Mouse (Mus musculus): ENCODE results near the gene Rassf8.

Gene Rassf8

DNA sequence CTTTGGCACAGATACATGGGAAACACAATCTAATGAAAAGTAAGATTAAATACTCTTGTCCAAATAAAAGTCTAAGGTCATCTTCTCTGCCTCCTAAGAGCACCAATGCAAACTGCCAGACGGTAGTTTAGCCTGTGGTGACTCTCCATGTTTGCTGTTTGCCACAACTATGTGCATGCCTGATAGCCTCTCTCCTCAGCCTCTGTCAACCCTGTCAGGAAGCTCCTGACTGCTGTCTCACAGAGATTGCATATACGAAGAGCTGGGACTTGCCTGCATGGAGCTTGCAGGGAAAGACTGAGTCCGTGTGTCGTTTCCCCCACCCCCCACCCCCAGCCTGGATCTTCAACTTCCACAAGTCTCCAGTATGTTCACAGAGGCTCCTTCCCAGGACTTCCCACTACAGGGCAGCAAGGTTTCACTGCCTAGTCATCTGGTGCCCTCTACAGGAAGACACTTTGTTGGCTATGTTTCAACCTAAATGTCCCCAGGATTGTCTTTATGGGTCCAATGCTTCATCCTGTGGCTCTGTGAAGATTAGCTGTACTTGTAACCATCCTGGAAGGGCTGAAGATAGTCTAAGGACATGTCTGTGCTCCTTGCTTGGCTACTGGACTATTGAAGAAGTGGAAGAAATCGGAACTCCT lies 77.2 kb downstream of the Rassf8 start:
- no peak for DNase-seq

DNA sequence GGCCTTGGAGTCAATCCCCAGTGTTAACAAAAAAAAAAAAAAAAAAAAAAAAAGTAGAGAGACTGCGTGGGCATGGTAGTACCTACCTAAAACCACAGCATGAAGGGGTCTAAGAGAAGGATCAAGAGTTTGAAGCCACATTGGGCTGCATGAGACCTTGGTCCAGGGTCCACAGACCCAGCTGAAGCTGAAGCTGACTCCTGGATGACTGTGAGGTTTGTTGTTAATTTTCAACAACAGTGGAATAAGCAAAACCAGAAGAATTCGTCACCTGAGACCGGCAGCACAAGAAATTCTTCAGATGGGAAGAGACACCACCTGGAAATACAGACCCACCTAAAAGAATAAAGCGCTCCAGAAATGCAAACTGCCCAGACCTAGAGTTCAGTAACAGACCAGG lies 79.8 kb downstream of the Rassf8 start:
- DNase-seq, result no peak

DNA sequence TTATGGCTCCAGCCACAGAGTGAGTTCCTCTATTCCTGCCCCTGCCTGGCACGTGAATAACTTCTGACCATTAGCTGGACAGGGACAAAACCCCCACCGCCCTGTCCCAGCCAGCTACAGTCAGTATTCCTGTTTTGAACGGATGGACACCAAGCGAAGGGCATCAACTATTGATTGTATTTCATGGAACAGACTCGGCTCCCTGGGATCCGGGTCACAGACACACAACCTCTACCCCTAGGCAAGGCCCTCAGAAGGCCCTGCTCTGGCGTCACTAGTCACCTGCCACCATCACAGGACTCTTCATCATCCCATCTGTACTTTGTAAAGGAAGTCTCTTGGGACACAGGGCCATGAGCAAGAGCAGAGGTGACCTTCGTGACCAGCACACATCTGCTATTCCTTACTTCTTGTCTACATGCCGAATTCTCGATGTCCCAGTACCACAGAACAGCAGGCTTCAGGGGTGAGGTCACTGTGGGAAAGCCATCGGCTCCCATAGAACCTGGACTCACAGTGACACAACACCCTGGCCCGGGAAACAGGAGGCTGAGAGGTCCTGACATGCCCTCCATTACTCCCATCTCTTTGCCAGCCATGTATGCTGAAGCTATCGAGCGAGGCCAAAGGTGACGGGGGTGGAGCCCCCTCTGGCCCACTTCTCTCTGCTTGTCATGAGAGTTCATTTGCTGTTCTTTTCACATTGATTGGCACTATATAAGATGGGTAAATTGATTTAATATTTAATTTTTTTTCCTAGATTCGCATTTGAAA lies 82.7 kb downstream of the Rassf8 start:
- DNase-seq, result no peak

DNA sequence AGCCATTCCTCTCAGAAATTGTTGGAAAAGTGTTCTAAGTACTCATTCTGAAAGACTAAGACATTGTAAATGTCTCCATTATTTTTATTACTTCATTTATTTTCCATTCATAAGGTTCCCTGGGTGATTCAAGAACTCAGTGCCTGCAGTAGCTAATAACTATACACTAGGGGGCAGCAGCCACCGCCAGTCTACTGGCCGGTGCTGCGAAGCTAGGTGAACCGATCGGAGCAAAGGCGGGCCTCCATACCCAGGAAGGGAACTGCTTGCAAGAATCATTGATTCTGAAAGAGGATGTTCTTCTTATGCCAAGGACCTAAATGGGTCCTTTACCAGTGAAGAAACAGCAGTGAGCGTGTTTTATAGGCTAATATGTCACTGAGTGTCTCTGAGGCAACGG lies 83.6 kb downstream of the Rassf8 start:
- DNase-seq, result peak; percentile 75

DNA sequence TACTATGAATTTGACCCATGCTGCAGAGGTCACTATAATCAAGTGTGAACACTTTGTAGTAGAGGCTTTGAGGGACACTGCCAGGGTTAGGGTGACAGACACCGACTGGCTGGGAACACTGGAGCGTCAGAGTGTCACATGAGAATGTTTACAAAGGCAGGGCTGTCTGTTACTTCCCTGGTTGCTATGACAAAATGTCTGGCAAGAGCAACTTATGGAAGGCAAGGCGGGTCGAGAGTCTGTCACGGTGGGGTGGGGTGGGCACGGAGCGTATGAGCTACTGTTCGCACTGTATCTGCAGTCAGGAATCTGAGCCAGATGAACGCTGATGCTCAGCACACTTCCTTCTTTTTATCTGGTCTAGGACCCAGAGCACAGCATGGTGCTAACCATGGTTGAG lies 84.1 kb downstream of the Rassf8 start:
- DNase-seq, result no peak

DNA sequence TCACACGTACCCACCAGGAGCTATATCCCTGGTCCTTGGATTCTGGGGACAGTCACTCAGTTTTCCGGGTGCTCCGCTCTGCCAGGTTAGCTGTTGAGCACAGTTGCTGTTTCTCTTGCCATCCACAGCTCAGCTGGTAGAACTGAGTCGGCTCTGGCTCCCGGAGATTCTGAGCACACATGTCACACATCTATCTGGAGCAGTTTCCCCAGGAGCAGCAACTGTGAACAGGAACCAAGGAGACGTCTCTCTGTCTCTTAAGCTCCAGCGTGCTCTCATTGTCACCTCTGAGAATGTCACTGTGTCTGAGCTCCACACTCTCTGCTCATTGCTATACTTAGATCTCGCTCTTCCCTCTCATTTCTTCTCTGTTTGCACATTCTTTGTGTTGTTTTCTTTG lies 86.4 kb downstream of the Rassf8 start:
- DNase-seq, result no peak

DNA sequence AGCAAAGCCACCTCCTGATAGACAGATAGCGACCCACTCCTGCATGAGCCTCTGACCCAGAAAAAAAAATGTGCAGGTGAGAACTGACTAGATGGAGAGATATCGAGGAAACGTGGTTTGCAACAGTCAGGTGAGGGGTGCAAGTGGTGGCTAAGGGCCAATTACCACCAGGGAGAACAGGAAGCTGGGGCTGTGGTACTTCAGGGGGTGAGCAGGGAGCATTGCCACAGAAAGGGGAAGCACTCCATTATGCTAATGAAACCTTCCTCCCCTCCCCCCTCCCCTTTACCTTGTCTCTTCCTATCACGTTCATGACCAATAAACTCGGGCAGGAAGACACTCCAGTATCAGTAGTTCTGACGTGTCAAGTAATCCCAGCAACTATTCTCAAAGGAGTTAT lies 88.8 kb downstream of the Rassf8 start:
- DNase-seq, result no peak

DNA sequence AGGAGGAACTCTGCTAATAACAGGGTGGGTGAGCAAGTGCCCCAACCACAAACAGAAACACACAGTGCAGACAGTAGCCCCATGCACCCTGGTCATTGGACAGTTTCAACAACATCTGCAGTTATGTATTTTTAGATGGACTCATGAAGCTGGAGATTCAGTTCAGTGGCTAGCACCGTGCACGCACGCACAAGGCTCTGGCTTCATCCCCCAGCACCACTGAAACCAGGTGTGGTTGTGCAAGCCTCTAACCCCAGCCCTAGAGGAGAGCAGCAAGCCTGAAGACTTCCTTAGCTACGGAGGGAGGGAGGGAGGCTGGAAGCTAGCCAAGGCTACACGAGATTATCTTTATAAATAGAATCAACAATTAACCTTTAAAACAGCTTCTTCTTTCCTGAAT lies 99.1 kb downstream of the Rassf8 start:
- no peak for DNase-seq

DNA sequence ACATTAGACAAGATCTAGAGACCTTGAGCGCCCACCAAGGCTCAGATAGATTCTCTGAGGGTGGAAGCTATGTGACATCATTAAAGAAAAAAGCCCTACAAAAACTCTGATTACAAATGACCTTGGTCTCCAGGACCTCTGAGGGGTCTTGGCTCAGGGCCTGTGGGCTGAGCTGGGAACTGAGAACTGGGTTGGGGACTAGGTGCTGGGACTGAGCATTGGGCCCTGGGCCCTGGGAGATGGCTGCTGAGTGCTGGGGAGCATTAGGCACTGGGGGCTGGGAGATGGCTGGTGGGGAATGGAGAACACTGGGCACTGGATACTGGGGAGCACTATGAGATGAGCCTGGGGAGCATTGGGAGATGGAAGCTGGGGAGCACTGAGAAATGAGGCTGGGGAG lies 99.5 kb downstream of the Rassf8 start:
- DNase-seq, result no peak

DNA sequence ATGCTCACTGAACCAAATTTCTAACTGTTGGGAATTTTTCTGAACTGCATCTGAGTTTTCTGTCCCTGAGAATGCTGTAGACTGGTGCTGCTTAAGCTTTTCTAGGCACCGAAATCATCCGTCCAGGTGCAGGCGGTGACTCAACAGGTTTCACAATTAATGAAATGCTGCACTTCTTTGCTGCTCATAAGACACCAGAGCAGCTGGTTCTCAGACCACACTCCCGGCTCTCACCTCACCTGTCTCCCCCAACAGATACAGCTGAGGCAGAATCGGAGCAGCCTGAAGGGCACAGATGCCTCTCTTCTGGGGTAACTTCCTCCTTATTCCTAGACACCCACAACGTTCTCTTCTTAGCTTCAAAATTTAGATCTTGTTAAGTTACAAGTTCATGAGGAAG lies 100.4 kb downstream of the Rassf8 start:
- no peak for DNase-seq

DNA sequence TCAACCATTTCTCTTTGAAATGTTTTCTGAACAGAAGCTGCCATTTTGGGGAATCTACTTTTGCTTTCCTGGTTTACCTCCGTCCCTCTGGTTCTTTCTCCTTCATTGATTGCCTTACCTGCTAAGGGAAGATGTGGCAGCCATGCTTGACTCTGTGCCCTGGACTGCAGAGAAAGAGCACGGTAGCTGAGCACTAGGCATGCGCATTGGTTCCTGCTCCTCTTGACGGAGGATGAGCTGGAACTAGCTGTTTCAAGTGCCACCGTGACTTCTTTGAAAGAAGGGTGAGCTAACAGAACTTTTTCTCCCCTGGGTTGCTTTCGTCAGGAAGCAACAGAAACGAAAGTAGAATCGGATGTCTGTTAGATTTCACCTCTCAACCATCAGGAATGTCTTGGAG lies 101.1 kb downstream of the Rassf8 start:
- DNase-seq, result no peak

DNA sequence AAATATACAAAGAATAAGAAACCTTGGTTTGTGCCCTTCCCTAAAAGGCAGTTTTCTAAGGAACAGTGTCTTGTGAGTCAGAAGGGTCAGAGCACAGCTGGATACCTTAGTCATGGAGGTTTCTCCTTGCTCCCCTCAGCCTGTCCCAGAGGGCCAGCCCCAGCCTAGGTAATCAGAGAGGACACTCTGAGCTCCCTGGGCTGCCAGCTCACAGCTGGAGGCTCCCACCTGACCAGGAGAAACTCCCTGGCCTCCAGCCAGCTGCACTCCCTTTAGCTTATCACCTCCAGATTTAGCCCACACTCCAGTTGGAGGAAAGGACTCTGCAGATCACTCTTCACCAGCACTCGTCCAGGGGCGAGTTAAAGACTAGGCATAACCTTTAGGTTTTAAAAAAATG lies 104.2 kb downstream of the Rassf8 start:
- DNase-seq, result peak; percentile 51

DNA sequence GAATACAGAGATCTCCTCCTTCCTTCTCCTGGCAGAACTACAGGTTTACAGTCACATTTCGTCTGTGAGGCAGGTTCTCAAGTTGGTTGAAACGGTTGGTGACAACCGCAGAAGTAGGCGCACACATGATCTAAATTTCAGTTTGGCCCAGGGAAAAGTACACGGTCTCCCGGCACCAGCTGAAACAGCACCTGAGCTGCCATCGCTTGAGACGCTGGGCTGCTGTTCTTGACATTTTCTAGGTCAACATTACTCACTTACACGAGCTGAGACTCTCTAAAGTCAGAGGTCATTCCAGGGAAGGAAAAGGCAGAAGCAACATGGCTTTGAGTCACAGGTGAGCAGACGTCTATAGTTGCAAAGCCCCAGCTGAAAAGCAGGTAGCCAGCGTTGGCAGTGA lies 105.4 kb downstream of the Rassf8 start:
- no peak for DNase-seq

DNA sequence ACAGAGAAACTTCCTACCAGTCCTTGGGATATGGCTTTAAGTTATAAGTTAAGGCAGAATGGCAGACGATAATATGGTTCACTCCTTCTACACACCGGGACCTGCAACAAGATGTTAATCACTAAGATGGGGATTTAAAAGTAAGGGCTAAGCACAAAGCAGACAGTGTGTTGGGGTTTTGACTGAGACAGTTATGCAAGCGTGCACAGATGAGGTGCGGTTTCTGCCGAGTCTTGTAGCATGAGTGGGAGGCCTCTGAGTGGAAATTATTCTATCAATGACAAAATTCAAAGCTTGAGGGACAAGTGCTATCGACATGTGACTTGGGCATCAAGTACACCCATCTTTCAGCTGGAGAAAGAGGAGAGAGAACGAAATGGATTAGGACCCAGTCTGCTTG lies 106.2 kb downstream of the Rassf8 start:
- DNase-seq, result no peak

DNA sequence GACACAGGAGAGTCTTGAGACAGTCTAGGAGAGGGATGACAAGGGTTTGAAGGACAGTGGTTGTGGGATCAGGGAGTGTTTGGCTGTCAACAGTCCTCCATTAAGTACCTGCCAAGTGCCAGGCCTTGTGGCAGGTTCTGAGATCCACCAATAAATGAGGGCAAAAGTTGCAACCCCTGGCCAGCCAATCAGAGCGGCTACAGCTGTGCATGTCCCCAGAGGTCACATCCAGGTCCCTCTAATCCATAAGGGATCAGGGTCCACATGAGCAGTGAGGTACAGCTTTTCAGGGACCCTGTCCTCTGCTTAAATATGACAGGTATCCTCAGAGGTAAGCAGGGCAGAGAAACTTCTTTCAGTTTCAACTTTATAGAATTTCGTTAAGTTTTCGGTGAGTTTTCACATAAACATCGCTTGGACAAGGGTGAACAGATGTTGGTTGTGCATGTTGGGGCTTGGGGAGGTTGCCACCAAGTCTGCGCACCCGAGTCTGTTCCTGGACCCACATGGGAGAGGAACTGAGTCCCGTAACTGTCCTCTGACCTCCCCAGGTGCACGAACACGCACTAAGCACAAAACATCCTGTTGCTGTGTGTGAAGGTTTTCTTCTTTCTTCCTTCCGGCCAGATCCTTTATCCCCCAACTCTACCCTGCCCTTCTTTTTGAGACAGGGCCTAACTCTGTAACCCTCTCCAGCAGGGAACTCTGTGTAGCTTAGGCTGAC lies 107.0 kb downstream of the Rassf8 start:
- DNase-seq, result no peak

DNA sequence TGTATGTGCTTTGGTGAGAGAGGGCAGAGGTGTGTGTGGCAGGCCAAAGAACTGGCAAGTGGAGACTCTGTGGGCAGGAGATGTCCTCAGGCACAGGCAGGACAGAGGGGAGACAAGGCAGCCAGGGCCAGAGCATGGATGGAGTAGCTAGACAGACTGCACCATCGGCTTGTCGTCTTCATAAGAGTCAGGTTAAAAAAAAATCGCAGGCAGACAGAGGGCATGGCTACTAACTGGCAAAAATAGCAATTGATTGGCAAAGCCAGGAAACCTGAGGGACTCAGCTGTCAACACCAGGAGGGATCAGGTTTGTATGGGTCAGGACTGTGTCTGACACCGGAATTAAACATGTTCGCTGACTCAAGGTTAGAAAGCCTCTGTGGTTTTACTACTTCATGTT lies 108.2 kb downstream of the Rassf8 start:
- no peak for DNase-seq

DNA sequence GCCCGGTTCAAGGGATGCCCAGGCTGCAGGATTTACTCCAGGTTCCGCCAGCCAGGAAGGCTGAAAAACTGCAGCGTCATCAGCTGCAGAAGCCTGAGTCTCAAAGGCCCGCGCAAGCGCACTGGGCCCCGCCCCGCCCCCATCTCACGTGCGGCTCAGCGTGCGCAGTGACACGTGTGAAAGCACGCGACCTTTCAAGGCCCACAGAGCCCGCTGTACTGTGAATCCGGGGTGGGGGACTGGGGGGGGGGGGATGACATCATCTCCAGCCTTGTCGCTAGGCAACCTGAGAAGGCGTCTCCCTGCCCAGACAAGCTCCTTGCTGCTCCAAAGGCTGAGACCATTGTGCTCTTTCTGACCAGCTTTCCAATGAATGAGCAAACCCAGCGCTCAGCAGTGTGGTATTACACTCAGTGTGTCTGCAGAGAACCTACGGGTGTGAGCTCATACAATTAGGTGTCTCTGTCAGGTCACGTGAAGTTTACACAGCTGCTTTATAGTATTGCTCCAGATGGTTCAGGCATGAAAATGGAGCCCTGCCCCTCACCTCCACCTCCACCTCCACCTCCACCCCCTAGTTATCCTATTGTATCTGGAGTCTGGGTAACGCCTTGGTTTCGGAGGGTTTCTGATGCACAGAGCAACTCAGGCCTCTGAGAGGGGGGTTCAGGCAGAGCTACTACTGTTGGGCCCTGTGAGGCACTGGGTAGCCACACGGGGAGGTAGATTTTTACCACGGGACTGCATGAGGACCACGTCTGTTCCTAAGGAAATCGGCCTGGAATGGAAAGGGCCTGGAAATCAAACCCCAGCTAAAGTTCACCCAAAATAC lies 109.4 kb downstream of the Rassf8 start:
- peak; percentile 99 for DNase-seq

DNA sequence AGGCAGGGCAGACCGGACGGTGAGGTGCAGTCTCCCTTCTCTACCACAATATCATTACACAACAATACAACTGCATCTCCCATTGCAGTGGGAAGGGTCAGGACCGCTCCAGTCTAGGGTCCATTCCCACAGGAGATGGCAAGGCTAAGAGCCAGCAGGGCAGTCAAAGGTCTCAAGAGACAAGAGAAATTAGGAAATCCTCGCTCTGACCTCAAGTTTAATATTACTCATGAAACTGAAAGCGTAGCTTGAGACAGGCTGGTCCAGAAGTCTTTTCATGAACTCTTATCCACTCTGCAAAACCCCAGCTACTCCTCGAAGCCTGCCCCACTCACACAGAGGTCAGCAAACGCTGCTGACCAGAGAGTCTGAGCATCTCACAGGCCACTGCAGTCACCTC lies 110.9 kb downstream of the Rassf8 start:
- DNase-seq, result no peak

DNA sequence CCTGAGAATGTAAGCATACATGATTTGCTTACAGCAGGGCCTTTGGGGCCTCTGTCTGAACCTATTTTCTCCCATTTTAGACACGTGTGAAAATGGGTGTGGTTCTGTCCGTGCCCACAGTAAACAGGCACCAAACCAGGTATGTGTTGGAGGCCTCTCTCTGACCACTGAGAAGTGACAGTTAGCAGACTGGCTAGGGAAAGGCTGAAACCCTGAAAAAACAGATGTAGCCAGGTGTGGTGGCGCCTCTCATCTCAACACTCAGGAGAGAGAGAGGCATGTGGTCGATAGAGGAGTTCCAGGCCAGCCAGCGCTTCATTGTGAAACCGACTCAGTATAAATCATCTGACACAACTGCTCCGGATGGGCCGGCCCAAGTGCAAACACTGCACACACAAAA lies 111.9 kb downstream of the Rassf8 start:
- DNase-seq, result no peak

DNA sequence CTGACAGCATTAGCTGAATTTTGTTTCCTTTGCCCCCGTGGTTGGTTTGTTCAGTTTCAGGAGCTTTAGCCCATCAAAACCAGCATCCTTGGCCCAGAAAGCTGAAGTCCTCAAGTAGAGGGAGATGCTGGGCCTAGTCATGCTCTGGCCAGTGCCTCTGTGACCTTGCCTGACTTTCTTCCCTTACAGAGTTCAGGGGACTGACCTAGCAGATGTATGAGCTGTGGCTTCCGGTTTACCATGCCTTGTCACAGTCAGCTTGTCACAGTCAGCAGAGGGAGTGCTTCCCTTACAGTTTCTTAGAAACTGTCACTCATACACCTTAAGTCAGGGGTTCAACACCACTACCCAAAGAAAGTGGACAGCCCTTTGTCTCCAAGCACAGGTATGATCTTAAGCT lies 113.8 kb downstream of the Rassf8 start:
- no peak for DNase-seq

DNA sequence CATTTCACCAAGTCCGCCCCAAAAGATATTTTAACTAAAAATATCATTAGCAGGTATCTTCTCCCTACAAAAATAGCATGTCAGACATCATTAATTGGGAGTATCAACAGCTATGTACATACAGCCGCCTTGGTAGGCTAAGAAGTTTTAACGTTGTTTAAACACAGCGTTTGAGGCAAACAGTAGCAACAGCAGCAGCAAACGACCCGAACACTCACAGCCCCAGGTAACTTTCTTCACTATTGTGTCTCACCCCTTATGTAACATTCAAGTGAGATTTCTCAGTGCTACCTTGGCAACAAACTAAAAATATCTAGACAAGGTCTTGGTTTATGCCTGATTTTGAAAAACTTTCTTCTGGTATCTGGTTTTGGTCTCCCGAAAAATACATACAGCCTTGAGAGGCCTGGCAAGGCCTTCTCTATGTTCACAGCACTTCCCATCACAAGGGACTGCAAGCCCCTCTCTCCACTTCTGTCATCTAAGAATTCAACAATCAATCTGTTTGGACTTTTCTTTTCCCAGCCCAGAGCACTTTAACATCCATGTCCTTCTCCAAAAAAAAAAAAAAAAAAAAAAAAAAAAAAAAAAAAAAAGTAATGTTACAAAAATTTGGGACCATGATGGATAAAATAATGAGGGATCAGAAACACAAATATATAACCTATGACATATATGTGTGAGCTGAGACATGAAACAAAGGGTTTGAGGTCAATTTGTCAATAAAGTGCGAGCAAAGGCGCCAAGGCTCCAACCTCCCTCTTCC lies 115.1 kb downstream of the Rassf8 start:
- DNase-seq, result no peak

DNA sequence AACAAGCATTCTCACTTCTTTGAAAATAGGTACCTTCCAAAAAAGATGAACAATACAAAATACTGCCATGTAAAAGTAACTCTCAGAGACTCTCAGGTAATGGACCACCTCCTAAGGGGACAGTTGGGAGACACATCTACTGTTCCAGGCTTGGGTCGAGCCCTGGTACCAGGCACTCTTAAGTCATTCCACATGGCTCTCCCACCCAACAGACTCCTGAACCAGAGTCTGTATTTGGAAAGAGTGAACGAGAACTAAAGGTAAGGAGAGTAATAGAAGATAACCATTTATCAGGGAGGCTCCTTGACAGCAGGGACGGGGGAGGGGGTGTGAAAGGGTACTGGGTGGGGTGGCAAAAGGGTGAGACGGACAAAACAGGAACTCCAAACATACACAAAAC lies 115.8 kb downstream of the Rassf8 start:
- no peak for DNase-seq

DNA sequence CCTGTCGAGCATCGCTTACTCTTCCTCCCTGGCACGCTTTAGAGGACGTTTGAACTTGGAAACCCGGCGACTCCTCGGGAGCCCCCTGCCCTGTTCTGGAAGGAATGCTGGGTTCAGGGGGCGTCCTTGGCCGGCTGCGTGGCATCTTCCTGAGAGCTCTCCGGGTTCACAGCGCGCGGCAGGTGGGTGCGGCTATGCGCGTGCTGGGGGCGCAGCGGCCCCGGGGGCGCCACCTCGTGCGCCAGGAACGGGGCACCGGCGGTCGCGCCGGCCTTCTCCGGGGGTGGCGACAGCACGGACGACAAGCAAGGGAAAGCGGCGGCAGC lies 116.2 kb downstream of the Rassf8 start:
- DNase-seq, result no peak

Data from cerebellum, adult 11 months (tissue).